Comparison of ENCODE assay signal across 15 mouse cellular contexts in genomic region chr2:129549537-129550135, GRCm38 (mm10). TPM values are rescaled to one million over a fixed set of nuclear protein-coding genes. Genes with fewer than 3 reads are reported as not detected.
DNase-seq lines count a peak whose midpoint lies in the region; ATAC-seq and TF ChIP-seq lines count a peak whose summit lies in the region.
"Had no signal": no experiment of that assay in that cellular context is flagged by ENCODE, and none has a peak within 500 bp of the region (broad histone marks: within the 10 kb centered on the region; RNA-seq: fewer than 3 reads in every experiment).

No protein-coding gene starts in this region.

- H3K27me3 ChIP-seq in hindbrain, embryonic 15.5 days = no peaks in the 10 kb centered on the region
- H3K27me3 ChIP-seq in hindbrain, embryonic 10.5 days (ENCODE audit: insufficient read depth, poor library complexity, severe bottlenecking) = peaks cover 14% of the 10 kb centered on the region; the same call in 1 of the 2 replicates
- no peaks in the 10 kb centered on the region for H3K27me3 ChIP-seq in midbrain, postnatal 0 days (ENCODE audit: insufficient read depth, low read length)
- H3K27me3 ChIP-seq in midbrain, embryonic 10.5 days (ENCODE audit: low read depth, poor library complexity, severe bottlenecking) = 0 out of 2 replicates have a peak, but pooled peaks cover 3% of the 10 kb centered on the region
- H3K27me3 ChIP-seq in forebrain, embryonic 16.5 days (replicated peaks; ENCODE audit: control insufficient read depth, insufficient read depth, low read length) = no peaks in the 10 kb centered on the region
- H3K27me3 ChIP-seq: CH12.LX; heart, embryonic 15.5 days; stomach, embryonic 15.5 days had no signal

- peaks cover 10% of the 10 kb centered on the region for H3K4me1 ChIP-seq in hindbrain, embryonic 15.5 days (replicated peaks)
- peaks cover 29% of the 10 kb centered on the region for H3K4me1 ChIP-seq in hindbrain, embryonic 10.5 days (replicated peaks)
- no peaks in the 10 kb centered on the region for H3K4me1 ChIP-seq in midbrain, postnatal 0 days (ENCODE audit: insufficient read depth, low read length)
- H3K4me1 ChIP-seq in midbrain, embryonic 10.5 days = peaks cover 21% of the 10 kb centered on the region
- peaks cover 4% of the 10 kb centered on the region; the same call in 1 of the 2 replicates for H3K4me1 ChIP-seq in forebrain, embryonic 16.5 days (replicated peaks; ENCODE audit: control insufficient read depth, insufficient read depth, low read length)
- H3K4me1 ChIP-seq: stomach, embryonic 15.5 days had no signal

- no peak for ATAC-seq in hindbrain, embryonic 15.5 days (ENCODE audit: low FRiP score, low read depth)
- ATAC-seq in midbrain, postnatal 0 days (ENCODE audit: low FRiP score) = no peak
- ATAC-seq in megakaryocyte, adult 5-6 weeks (ENCODE audit: poor library complexity, severe bottlenecking) = peak; percentile 30
- ATAC-seq in forebrain, embryonic 16.5 days = no peak

- no peaks in the 10 kb centered on the region for H3K9me3 ChIP-seq in hindbrain, embryonic 15.5 days
- H3K9me3 ChIP-seq in hindbrain, embryonic 10.5 days = no peaks in the 10 kb centered on the region
- no peaks in the 10 kb centered on the region for H3K9me3 ChIP-seq in midbrain, postnatal 0 days (ENCODE audit: low read length)
- no peaks in the 10 kb centered on the region for H3K9me3 ChIP-seq in midbrain, embryonic 10.5 days (replicated peaks)
- no peaks in the 10 kb centered on the region for H3K9me3 ChIP-seq in forebrain, embryonic 16.5 days (ENCODE audit: control insufficient read depth, low read length)
- H3K9me3 ChIP-seq: heart, embryonic 15.5 days; limb, embryonic 12.5 days; stomach, embryonic 15.5 days had no signal

- no peak overlapping the region for H3K9ac ChIP-seq in hindbrain, embryonic 15.5 days
- no peak overlapping the region for H3K9ac ChIP-seq in midbrain, postnatal 0 days (replicated peaks; ENCODE audit: low read length, poor library complexity, severe bottlenecking)
- no peak overlapping the region for H3K9ac ChIP-seq in forebrain, embryonic 16.5 days (replicated peaks; ENCODE audit: low read depth, low read length)
- H3K9ac ChIP-seq: heart, embryonic 15.5 days; limb, embryonic 12.5 days; stomach, embryonic 15.5 days had no signal

- H3K27ac ChIP-seq in hindbrain, embryonic 15.5 days (replicated peaks) = 0 out of 2 replicates have a peak overlapping the region, but pooled peaks have one; percentile 24
- no peak overlapping the region for H3K27ac ChIP-seq in hindbrain, embryonic 10.5 days
- no peak overlapping the region for H3K27ac ChIP-seq in midbrain, postnatal 0 days (ENCODE audit: low read depth, low read length)
- H3K27ac ChIP-seq in midbrain, embryonic 10.5 days (replicated peaks) = no peak overlapping the region
- no peak overlapping the region for H3K27ac ChIP-seq in forebrain, embryonic 16.5 days (ENCODE audit: low read length)
- H3K27ac ChIP-seq: heart, embryonic 15.5 days; limb, embryonic 12.5 days; stomach, embryonic 15.5 days had no signal

- H3K36me3 ChIP-seq in hindbrain, embryonic 15.5 days = no peaks in the 10 kb centered on the region
- no peaks in the 10 kb centered on the region for H3K36me3 ChIP-seq in hindbrain, embryonic 10.5 days
- H3K36me3 ChIP-seq in midbrain, postnatal 0 days (ENCODE audit: insufficient read depth, low read length) = no peaks in the 10 kb centered on the region
- no peaks in the 10 kb centered on the region for H3K36me3 ChIP-seq in midbrain, embryonic 10.5 days
- no peaks in the 10 kb centered on the region for H3K36me3 ChIP-seq in forebrain, embryonic 16.5 days (ENCODE audit: control insufficient read depth, insufficient read depth)
- H3K36me3 ChIP-seq: heart, embryonic 15.5 days; limb, embryonic 12.5 days; stomach, embryonic 15.5 days had no signal

- no peak overlapping the region for H3K4me3 ChIP-seq in hindbrain, embryonic 15.5 days
- H3K4me3 ChIP-seq in hindbrain, embryonic 10.5 days = no peak overlapping the region
- no peak overlapping the region for H3K4me3 ChIP-seq in midbrain, postnatal 0 days (ENCODE audit: low read depth, low read length)
- no peak overlapping the region for H3K4me3 ChIP-seq in midbrain, embryonic 10.5 days
- no peak overlapping the region for H3K4me3 ChIP-seq in forebrain, embryonic 16.5 days (replicated peaks; ENCODE audit: low read length)
- H3K4me3 ChIP-seq: heart, embryonic 15.5 days; limb, embryonic 12.5 days; stomach, embryonic 15.5 days had no signal

- WGBS in hindbrain, embryonic 15.5 days = 50% methylated on average over 9 of the region's 9 CpGs
- WGBS in hindbrain, embryonic 10.5 days = 66% methylated on average over 9 of the region's 9 CpGs
- 67% methylated on average over 9 of the region's 9 CpGs for WGBS in midbrain, postnatal 0 days
- WGBS in midbrain, embryonic 10.5 days = 77% methylated on average over 9 of the region's 9 CpGs
- 69% methylated on average over 9 of the region's 9 CpGs for WGBS in forebrain, embryonic 16.5 days

- TF ChIP-seq CTCF in midbrain, postnatal 0 days (IDR thresholded peaks at IDR 0.05) = no peak

- H3K4me2 ChIP-seq in hindbrain, embryonic 15.5 days = no peak overlapping the region
- H3K4me2 ChIP-seq in midbrain, postnatal 0 days (ENCODE audit: low read depth, low read length, poor library complexity, severe bottlenecking) = no peak overlapping the region
- no peak overlapping the region for H3K4me2 ChIP-seq in forebrain, embryonic 16.5 days (ENCODE audit: low read length)
- H3K4me2 ChIP-seq: heart, embryonic 15.5 days; limb, embryonic 12.5 days; stomach, embryonic 15.5 days had no signal

- DNase-seq in hindbrain, embryonic 10.5 days (ENCODE audit: low spot score) = no peak
- peak; percentile 34 for DNase-seq in midbrain, postnatal 0 days (ENCODE audit: low spot score)
- no peak for DNase-seq in midbrain, embryonic 10.5 days (ENCODE audit: low spot score)
- peak; percentile 65 to 74 for DNase-seq in cerebellum, postnatal 10 days
- DNase-seq in heart, postnatal 36 days = no peak
- DNase-seq: adrenal gland, postnatal 25 days; kidney, adult 18-20 months had no signal

- intact Hi-C loops in heart, postnatal 36 days (cut with DNase I) = no loop called here

RNA-seq across cellular contexts. Expression of gene F830045P16Rik, which starts 13.2 kb away (rescaled TPM):
- not detected in 2 replicates for polyA plus RNA-seq in hindbrain, embryonic 15.5 days (2015; fragmentation: Nextera tagmentation; extraction: Ambion mirVana)
- not detected in 2 replicates for polyA plus RNA-seq in hindbrain, embryonic 10.5 days (2016; fragmentation: Nextera tagmentation; extraction: Ambion mirVana)
- total RNA-seq in midbrain, postnatal 0 days (2014; rRNA removed) = 0.16 TPM in 1 of 2 replicates, not detected in the other
- not detected in 2 replicates for polyA plus RNA-seq in midbrain, postnatal 0 days (2015; fragmentation: Nextera tagmentation; extraction: Ambion mirVana)
- polyA plus RNA-seq in midbrain, embryonic 10.5 days (2016; fragmentation: Nextera tagmentation; extraction: Ambion mirVana) = not detected in 2 replicates
- total RNA-seq in megakaryocyte, adult 5-6 weeks (2015) = not detected in 2 replicates
- not detected in 2 replicates for total RNA-seq in megakaryocyte, adult 5-6 weeks (2017)
- polyA plus RNA-seq in forebrain, embryonic 16.5 days (2015; fragmentation: Nextera tagmentation; extraction: Ambion mirVana) = not detected in 2 replicates
- under 1 TPM; 0.14 to 0.19 TPM for total RNA-seq in heart, postnatal 36 days (2021)
- total RNA-seq: adrenal gland, postnatal 25 days; CH12.LX had no signal
- polyA plus RNA-seq: heart, embryonic 15.5 days; limb, embryonic 12.5 days; neural tube, embryonic 11.5 days had no signal

RNA-seq across cellular contexts. Expression of gene Sirpa, which starts 43.0 kb away (rescaled TPM):
- polyA plus RNA-seq in hindbrain, embryonic 15.5 days (2015; fragmentation: Nextera tagmentation; extraction: Ambion mirVana) = 31.7 and 35.1 TPM in 2 replicates
- polyA plus RNA-seq in hindbrain, embryonic 10.5 days (2016; fragmentation: Nextera tagmentation; extraction: Ambion mirVana) = 19.6 and 20.9 TPM in 2 replicates
- total RNA-seq in midbrain, postnatal 0 days (2014; rRNA removed) = 109 and 126 TPM in 2 replicates
- 52.2 and 55.7 TPM in 2 replicates for polyA plus RNA-seq in midbrain, postnatal 0 days (2015; fragmentation: Nextera tagmentation; extraction: Ambion mirVana)
- polyA plus RNA-seq in midbrain, embryonic 10.5 days (2016; fragmentation: Nextera tagmentation; extraction: Ambion mirVana) = 15.7 and 16.0 TPM in 2 replicates
- total RNA-seq in megakaryocyte, adult 5-6 weeks (2015) = 290 and 306 TPM in 2 replicates
- 325 and 361 TPM in 2 replicates for total RNA-seq in megakaryocyte, adult 5-6 weeks (2017)
- polyA plus RNA-seq in forebrain, embryonic 16.5 days (2015; fragmentation: Nextera tagmentation; extraction: Ambion mirVana) = 30.2 and 34.8 TPM in 2 replicates
- total RNA-seq in heart, postnatal 36 days (2021) = 10 to 100 TPM; 27.0 to 32.2 TPM

Comparison
In these comparisons a context has a peak if more than half of its experiments do, and no peak if none do; other contexts are left out.
1. DNase-seq: peak in midbrain, postnatal 0 days (single experiment) and cerebellum, postnatal 10 days (2 of 2); none in hindbrain, embryonic 10.5 days (single experiment), midbrain, embryonic 10.5 days (single experiment) and heart, postnatal 36 days (0 of 2).